Mouse (Mus musculus) spleen, adult 10 weeks (tissue): ENCODE data around the gene Efnb1. TPM values are rescaled to one million over a fixed set of nuclear protein-coding genes. Genes with fewer than 3 reads are reported as not detected.

ENCODE experiments used
- polyA plus RNA-seq: library from polyadenylated mRNA; stranded (reverse); fragments of 350-450 nt; fragmentation: Illumina TruSeq; extraction: RNeasy Lipid Tissue Mini Kit (QIAGEN cat#74804); gene quantifications from one replicate; pipeline ENCODE4 v1.2.3, GENCODE M21; 2015; ENCODE audit warnings: low replicate concordance; ENCODE audit not compliant: insufficient read depth

Efnb1 gene
- 4.8 TPM for polyA plus RNA-seq

DNA sequence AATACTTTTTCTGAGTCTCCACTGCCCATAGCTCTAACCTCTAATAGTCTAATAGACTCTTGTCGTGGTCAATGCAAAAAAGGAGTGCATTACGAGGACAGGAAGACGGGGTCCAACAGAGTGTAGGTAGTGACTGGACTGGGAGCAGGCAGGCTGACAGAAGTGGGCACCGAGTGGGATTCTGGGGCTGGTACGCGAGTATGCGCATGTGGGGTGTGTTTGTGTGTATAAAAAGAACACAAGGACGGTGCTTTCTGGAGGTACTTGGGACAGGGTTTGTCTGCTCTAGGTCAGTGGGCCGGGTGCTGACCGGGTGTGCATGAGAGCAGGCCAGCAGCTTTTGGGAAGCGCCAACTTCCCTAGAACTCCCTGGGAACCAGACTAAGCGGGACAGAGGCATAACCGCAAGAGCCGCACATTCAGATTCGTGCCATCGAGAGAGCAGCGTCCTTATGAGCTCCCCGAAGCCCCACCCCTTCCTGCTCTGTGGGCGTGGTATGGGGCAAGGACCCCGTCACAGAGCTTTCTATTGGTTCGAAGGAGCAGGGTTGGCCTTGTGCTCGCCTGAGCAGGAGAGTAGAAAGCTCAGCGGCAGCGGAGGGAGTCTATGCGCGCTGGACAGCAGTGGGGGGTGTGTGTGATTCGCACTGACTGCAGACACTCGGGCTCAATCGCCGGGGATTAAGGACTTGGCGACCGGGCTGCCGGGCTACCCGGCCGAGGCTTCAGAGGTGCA, at the start of gene Efnb1:
TSS of gene Efnb1 (plus strand) at position 608 of the 736 bp plus-strand sequence.

Other genes starting within 250 kb of the Efnb1 start
- 2.0 TPM for gene Ophn1, start 245.1 kb upstream of the Efnb1 start, polyA plus RNA-seq
- 39.4 TPM for gene Yipf6, start 199.8 kb upstream of the Efnb1 start, polyA plus RNA-seq
- gene Stard8, start 132.9 kb upstream of the Efnb1 start, polyA plus RNA-seq, result 7.3 TPM